ENCODE assay signal across 1 mouse cellular context in the genomic region with DNA sequence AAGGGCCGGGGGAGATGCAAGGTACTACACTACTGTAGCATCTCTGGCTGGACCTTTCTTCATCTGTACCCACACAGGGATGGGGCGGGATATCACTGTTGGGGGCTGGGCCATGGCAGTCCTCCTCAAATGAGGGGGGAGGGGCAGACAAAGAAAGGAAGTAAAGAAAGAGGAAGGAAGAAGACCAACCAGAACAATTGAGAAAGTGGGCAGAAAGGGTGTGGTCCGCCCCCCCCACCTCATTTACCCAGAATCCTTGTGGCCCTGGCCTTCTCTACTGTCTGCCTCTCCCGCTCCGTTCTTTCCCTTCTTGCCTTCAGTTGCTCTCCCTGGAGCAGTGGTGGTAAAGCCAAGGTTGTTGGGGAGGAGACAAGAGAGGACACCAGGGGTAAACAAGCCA.
TF ChIP-seq lines count a peak whose summit lies in the region.

No protein-coding gene starts in this region.

TF ChIP-seq in MEL, 35 proteins besides CTCF, POLR2A, EP300 and RAD21 (continued from another document):
- TF ChIP-seq NRF1 (IDR thresholded peaks at IDR 0.05; ENCODE audit: insufficient read depth, low read depth, low read length, poor library complexity, severe bottlenecking) (no peak), ZMIZ1 (IDR thresholded peaks at IDR 0.05; ENCODE audit: low read depth, low read length) (no peak), SMC3 (IDR thresholded peaks at IDR 0.05; ENCODE audit: low read depth, low read length) (no peak), UBTF (IDR thresholded peaks at IDR 0.05; ENCODE audit: borderline replicate concordance, insufficient read depth, low read depth, low read length) (no peak), ZNF384 (IDR thresholded peaks at IDR 0.05; ENCODE audit: low read depth, low read length) (no peak), SIN3A (IDR thresholded peaks at IDR 0.05; ENCODE audit: low read length) (peak; percentile 58; the same call in 1 of the 2 replicates), MXI1 (IDR thresholded peaks at IDR 0.05; ENCODE audit: low read depth, low read length) (no peak), ZC3H11A (IDR thresholded peaks at IDR 0.05; ENCODE audit: low read depth, low read length) (no peak), ELF1 (IDR thresholded peaks at IDR 0.05; ENCODE audit: low read depth, low read length) (peak; percentile 46; the same call in 1 of the 2 replicates), GABPA (IDR thresholded peaks at IDR 0.05; ENCODE audit: low read depth, low read length) (no peak), BHLHE40 (IDR thresholded peaks at IDR 0.05; ENCODE audit: borderline replicate concordance, low read depth, low read length) (no peak), MAZ (IDR thresholded peaks at IDR 0.05; ENCODE audit: low read depth, low read length) (peak; percentile 85), MYC (IDR thresholded peaks at IDR 0.05; ENCODE audit: low read depth, low read length) (no peak), USF2 (IDR thresholded peaks at IDR 0.05; ENCODE audit: borderline replicate concordance in 1 of 2, insufficient read depth in 1 of 2, low read depth in 1 of 2, low read length in 2 of 2) (no peak)
TF ChIP-seq in MEL: peak in this region for 8.
